8 mouse cellular contexts compared by ENCODE assay signal in the genomic region with DNA sequence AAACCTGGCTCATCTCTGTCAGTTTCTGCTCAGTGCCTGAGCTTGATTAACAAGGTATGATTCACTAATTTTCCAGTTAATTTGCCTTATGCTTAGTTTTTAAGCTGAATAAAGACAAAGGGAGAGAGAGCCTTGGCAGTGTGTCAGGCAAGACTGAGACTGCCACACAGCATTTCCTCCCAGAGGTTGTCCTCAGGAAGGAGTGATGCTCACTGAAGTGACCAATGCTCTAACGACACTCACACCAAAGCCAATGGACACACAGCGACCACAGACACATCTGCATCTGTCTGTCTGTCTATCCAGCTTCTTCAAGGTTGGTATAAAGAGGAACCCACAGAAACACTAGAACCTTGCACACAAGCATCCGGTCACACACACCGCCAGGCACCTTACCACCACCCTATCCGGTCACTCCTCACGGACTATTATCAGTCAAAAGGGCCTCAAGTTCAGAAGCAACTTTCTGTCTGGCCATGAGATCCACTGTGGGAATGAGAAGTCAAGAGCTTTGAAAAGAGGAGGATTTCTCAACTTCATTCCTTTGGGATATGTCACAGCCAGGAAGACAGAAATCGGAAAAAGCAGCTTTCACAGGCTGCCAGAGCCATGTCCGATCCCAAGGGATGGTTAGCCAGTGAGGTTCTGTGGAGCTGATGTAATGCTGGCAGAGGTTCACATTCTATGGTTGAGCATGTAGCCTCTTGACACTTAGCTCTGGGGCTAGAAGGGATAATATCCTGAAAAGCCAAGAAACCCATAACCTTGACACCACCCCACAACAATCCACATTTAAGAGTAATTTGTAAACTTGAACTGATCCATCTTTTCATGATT.
DNase-seq lines count a peak whose midpoint lies in the region; ATAC-seq lines count a peak whose summit lies in the region.

No protein-coding gene starts in this region.

- H3K9me3 ChIP-seq in heart, embryonic 12.5 days (replicated peaks), result no peaks in the 10 kb centered on the region
- H3K9me3 ChIP-seq in hindbrain, embryonic 12.5 days (replicated peaks), result no peaks in the 10 kb centered on the region

- 0 out of 2 replicates have a peak, but pooled peaks have one; percentile 33 for ATAC-seq in heart, embryonic 12.5 days (ENCODE audit: insufficient number of reproducible peaks, low FRiP score)
- ATAC-seq in hindbrain, embryonic 12.5 days (ENCODE audit: low FRiP score), result no peak

- no peak overlapping the region for H3K4me3 ChIP-seq in heart, embryonic 12.5 days
- H3K4me3 ChIP-seq in hindbrain, embryonic 12.5 days, result no peak overlapping the region

- H3K27me3 ChIP-seq in heart, embryonic 12.5 days (replicated peaks), result no peaks in the 10 kb centered on the region
- H3K27me3 ChIP-seq in hindbrain, embryonic 12.5 days, result no peaks in the 10 kb centered on the region

- H3K36me3 ChIP-seq in heart, embryonic 12.5 days, result no peaks in the 10 kb centered on the region
- no peaks in the 10 kb centered on the region for H3K36me3 ChIP-seq in hindbrain, embryonic 12.5 days

- H3K4me2 ChIP-seq in heart, embryonic 12.5 days, result no peak overlapping the region
- no peak overlapping the region for H3K4me2 ChIP-seq in hindbrain, embryonic 12.5 days (replicated peaks)

- WGBS in heart, embryonic 12.5 days, result 71% methylated on average over 8 of the region's 8 CpGs
- WGBS in hindbrain, embryonic 12.5 days, result 84% methylated on average over 8 of the region's 8 CpGs

- peak overlapping the region; percentile 57 for H3K27ac ChIP-seq in heart, embryonic 12.5 days (ENCODE audit: poor library complexity, severe bottlenecking)
- no peak overlapping the region for H3K27ac ChIP-seq in hindbrain, embryonic 12.5 days

- peaks cover 27% of the 10 kb centered on the region for H3K4me1 ChIP-seq in heart, embryonic 12.5 days (replicated peaks)
- peaks cover 15% of the 10 kb centered on the region for H3K4me1 ChIP-seq in hindbrain, embryonic 12.5 days

- peak; percentile 56 to 84 for DNase-seq in adrenal gland, adult (ENCODE audit: inconsistent age in 2 of 2, low spot score in 1 of 2)
- DNase-seq in adrenal gland, postnatal 4 days (ENCODE audit: low spot score in 2 of 2), result no peak
- DNase-seq in MN1 (ENCODE audit: low spot score), result peak; percentile 89
- peak; percentile 38 to 66 for DNase-seq in kidney, postnatal 25 days
- DNase-seq in frontal cortex, postnatal 10 days (ENCODE audit: low spot score in 2 of 2), result no peak
- DNase-seq in layer of hippocampus, adult 18-20 months (ENCODE audit: low spot score in 2 of 2), result no peak

- no peak overlapping the region for H3K9ac ChIP-seq in heart, embryonic 12.5 days
- no peak overlapping the region for H3K9ac ChIP-seq in hindbrain, embryonic 12.5 days

Comparison
In these comparisons a context has a peak if more than half of its experiments do, and no peak if none do; other contexts are left out.
1. DNase-seq: peak in adrenal gland, adult (2 of 2), MN1 (single experiment) and kidney, postnatal 25 days (2 of 2); none in adrenal gland, postnatal 4 days (0 of 2), frontal cortex, postnatal 10 days (0 of 2) and layer of hippocampus, adult 18-20 months (0 of 2).